Mouse (Mus musculus) liver, adult (tissue): Measurements from ENCODE around the gene Ssbp3.

Experiments
- GATA4 ChIP-seq: IDR thresholded peaks from 2 replicates; pipeline ENCODE4 v1.6.1; 2014; ENCODE audit warnings: mild to moderate bottlenecking, low read length; ENCODE audit not compliant: insufficient replicate concordance

The Ssbp3 gene

GRCm38 (mm10) chr4:106915265-106915664 lies 4.8 kb downstream of the Ssbp3 start:
- TF ChIP-seq GATA4 = no peak

- TF ChIP-seq GATA4 = no peak
Observed at GRCm38 (mm10) chr4:106918263-106918662, 7.8 kb downstream of the Ssbp3 start.

DNA sequence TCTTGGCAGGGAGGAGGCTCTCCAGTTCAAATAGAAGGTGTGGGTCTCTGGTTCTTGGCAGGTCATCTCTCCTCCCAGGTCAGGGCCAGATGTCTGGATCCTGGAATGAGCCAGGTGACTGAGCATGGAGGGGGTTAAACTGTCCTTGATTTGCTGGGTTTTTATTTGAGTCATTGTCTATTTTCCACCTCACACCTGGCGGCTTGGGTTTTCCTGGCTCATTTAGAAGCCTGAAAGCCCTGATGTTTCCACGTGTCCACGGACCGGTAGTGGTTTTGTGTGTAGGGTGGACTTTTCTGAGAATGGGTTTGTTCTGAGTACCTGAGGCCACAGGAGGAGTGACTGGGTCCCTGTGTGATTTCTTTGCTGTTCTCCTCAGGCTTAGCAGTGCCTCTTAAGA lies 9.6 kb downstream of the Ssbp3 start:
- TF ChIP-seq GATA4 = no peak

- peak; percentile 80 for TF ChIP-seq GATA4
Observed at GRCm38 (mm10) chr4:106921375-106922336, 11.2 kb downstream of the Ssbp3 start.

GRCm38 (mm10) chr4:106922919-106923318 lies 12.4 kb downstream of the Ssbp3 start:
- TF ChIP-seq GATA4 = no peak

- TF ChIP-seq GATA4 = no peak
Observed at GRCm38 (mm10) chr4:106924175-106924574, 13.7 kb downstream of the Ssbp3 start.

GRCm38 (mm10) chr4:106924888-106925287 lies 14.4 kb downstream of the Ssbp3 start:
- TF ChIP-seq GATA4 = no peak

GRCm38 (mm10) chr4:106926401-106926800 lies 15.9 kb downstream of the Ssbp3 start:
- TF ChIP-seq GATA4 = no peak

DNA sequence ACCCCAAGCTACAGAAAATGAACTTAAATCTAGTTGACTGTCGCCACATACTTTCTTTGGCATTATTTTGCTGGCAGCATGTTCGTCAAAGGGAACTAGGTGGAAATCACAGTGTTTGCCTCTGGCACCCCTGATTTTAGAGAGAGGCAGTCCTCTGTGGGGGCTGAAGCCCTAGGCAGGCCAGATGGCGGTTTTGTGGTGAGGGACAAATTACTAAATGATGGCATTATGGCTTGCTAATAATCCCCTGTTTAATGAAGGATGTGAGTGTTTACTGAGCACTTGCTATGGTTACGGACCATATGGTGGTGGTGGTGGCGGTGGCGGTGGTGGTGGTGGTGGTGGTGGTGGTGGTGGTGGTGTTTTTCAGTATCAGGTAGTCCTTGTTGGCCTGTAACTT lies 16.5 kb downstream of the Ssbp3 start:
- no peak for TF ChIP-seq GATA4

DNA sequence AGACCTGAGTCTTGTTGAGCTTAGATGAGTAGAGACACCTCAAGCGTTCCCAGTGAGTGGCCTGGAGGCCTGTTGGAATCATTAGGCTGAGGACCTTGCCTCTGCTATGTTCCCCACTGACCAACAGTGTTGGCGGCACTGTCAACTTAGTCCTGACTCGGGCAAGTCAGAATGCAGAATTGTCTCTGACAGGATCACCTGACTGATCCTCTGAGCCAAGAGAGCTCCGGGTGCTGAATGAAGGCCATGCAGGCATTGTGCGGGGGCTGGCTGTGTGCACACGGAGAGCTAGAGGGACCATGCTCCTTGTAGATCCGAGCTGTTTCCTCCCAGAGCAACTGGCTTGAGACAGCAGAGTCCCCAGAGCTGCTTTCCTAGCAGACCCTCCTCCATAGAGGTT lies 18.5 kb downstream of the Ssbp3 start:
- TF ChIP-seq GATA4 = no peak

DNA sequence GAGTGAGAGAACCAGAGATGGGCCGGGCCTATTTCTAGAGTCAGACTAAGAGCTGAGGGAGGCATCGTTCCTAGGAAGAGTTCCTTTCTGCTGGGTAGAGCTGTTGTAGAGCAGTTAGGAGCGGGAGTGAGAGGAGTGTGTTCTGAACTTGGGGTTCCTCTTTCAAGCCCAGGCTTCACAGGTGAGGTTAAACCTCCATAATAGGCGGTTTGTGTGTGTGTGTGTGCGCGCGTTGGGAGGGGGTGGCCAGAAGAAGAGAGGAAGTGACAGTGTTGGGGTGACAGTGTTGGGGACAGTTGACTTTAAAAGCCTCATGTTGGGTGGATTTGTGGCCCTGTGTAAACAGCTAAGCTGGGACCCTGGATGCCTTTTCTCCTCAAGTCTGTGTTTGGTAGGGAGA lies 22.1 kb downstream of the Ssbp3 start:
- no peak for TF ChIP-seq GATA4

DNA sequence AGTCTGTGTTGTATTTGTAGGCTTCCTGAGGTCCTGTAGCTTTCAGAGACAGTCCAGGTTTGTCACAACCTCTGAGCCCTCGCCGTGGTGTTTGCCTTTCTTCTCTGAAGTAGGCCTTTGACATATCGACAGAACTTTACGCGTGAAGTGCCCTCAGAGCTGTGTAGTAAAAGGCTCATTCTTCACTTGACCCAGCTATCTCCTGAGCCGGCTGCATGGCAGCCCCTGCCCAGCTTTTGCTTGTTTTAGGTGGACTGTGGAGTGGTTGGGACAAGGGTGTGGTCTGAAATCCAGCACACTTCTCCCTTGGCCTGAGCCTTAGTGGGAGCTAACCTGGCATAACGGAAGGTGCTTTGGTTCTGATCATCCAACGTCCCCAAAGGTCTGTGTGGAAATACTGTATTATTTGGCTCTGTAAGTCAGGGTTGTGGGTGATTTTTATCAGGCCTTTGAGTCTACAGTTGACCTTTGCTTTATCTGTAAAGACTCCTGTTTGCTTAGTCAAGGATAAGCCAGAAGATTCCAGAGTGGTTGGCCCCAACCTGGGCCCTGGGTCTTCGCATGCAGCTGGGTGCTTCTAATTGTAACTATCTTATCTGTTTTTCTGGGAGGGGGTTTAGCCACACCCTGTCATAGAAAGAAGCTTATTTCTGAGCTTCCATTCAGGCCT lies 23.4 kb downstream of the Ssbp3 start:
- TF ChIP-seq GATA4 = peak; percentile 67; the same call in 1 of the 2 replicates

GRCm38 (mm10) chr4:106934931-106935582 lies 24.6 kb downstream of the Ssbp3 start:
- TF ChIP-seq GATA4 = no peak

DNA sequence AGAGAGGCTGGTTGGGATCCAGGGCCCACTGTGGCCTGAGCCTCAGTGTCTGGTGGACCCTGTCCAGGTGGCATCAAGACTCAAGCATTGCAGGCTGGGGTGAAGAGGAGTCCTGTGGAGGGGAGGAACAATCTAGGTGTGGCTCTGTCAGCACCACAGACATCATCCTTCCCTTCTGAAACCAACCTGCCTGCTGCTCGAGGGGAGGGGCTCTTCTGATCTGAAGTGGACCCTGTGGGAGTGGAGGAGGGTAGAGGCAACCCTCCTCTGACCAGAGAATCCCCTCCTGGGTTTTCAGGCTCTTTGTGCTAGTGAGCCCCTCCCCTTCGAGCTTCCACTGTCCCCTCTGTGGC lies 25.1 kb downstream of the Ssbp3 start:
- no peak for TF ChIP-seq GATA4

- TF ChIP-seq GATA4 = no peak
Observed at GRCm38 (mm10) chr4:106936041-106936440, 25.5 kb downstream of the Ssbp3 start.

GRCm38 (mm10) chr4:106936741-106937140 lies 26.2 kb downstream of the Ssbp3 start:
- TF ChIP-seq GATA4 = no peak

DNA sequence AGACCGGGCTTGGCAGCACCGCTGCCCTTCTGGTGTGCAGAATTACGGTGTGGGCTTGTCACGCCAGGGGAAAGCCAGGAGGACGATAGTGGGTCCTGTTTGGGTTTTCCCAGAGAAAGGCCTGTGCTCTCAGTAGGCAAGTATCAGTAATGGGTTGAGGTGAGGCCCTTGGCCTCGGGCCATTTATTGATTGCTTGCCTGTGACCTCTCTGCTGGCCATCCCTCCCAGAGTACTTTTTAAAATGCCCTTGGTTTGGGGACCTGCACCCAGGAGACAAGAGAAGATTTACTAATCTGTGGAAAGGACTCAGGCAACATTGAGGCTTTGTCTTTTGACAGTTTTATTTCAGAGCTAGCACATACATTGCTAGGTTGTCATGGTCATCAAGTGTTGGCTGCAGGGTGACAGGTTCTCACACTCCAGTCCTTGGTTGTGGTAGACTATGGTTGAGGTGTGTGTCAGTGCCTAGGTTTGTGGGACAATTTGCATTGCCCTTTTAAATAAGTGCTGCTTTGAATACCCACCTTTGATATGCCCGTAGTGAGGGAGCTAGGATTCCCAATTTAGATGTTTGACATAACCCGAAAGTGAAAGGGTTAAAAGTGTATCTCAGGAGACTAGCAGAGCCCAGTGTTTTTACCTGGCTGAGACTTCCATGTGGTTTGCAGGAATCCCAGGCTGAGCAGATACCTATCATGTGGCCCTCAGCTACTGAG lies 28.2 kb downstream of the Ssbp3 start:
- TF ChIP-seq GATA4 = no peak
